Mouse (Mus musculus) cerebellum, adult 2 months (tissue): ENCODE results near the gene Dnase1l3. TPM values are rescaled to one million over a fixed set of nuclear protein-coding genes. Genes with fewer than 3 reads are reported as not detected.

Experiments used
- DNase-seq, 2 experiments: peaks; one replicate each; pipeline ENCODE4 v3.0.0; 2021
- H3K27ac ChIP-seq: fragments of 200-500 bp; 2 replicates; pipeline ENCODE4 v1.5.1; 2012; ENCODE audit warnings: low read length, control low read depth, inconsistent platforms; ENCODE audit not compliant: insufficient read depth
- H3K27me3 ChIP-seq: fragments of 200-500 bp; 2 replicates; pipeline ENCODE4 v1.6.1; 2012; ENCODE audit warnings: inconsistent platforms, mild to moderate bottlenecking, low read length, moderate library complexity; ENCODE audit not compliant: control insufficient read depth, insufficient read depth
- H3K4me1 ChIP-seq: fragments of 200-500 bp; 2 replicates; pipeline ENCODE4 v1.6.1; 2011; ENCODE audit warnings: low read length; ENCODE audit not compliant: control insufficient read depth, insufficient read depth
- H3K4me3 ChIP-seq: fragments of 200-500 bp; replicated peaks from 2 replicates; pipeline ENCODE3; 2011; ENCODE audit warnings: mild to moderate bottlenecking, low read depth, low read length, control low read depth; ENCODE audit not compliant: insufficient read depth
- CTCF ChIP-seq: fragments of 200-500 bp; IDR thresholded peaks from 2 replicates; pipeline ENCODE4 v1.5.1; 2011; ENCODE audit warnings: low read depth, mild to moderate bottlenecking, control low read depth, low read length, moderate library complexity, borderline replicate concordance; ENCODE audit not compliant: insufficient read depth
- POLR2A ChIP-seq: fragments of 200-500 bp; IDR thresholded peaks from 2 replicates; pipeline ENCODE4 v1.6.1; 2011; ENCODE audit warnings: low read length, control low read depth, borderline replicate concordance; ENCODE audit not compliant: insufficient read depth
- WGBS: fragments of 180-500 bp; shearing (Covaris S2); methylation state at CpG from one replicate; pipeline ENCODE4 v1.1.7; 2018; 5-methylcytosine and 5-hydroxymethylcytosine counted together
- polyA plus RNA-seq: library from polyadenylated mRNA; depleted of rRNA; stranded (reverse); fragments of >200 nt; gene quantifications from 2 replicates; pipeline ENCODE4 v1.2.3, GENCODE M21; 2012

The Dnase1l3 gene
- polyA plus RNA-seq, 1 experiment = 0.02 TPM

DNA sequence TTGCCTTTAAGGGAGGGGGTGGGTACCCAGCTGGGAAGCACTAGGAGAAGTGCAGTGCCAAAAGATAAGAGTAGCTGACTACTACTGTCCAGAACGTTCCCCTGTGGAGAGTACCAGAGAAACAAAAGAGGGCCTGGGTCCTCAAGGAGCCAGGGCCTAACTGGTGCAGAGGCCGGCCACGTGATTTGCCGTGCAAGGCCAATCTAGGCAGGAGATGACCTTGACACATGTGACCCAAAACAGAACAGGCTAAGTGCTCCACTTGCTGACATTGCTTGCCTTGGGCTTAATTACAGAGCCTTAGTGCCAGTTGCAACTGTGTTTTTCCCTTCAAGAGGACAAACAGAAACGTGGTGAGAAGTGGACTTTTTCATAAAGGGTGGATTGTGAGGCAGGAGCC lies 53.0 kb downstream of the Dnase1l3 start:
- TF ChIP-seq CTCF (no peak), POLR2A (no peak)
- WGBS = 84% methylated on average over 5 of the region's 5 CpGs
- Histone ChIP-seq H3K4me3 (no peak overlapping the region), H3K27ac (no peak overlapping the region), H3K4me1 (peaks cover 10% of the 10 kb centered on the region; the same call in 1 of the 2 replicates), H3K27me3 (no peaks in the 10 kb centered on the region)
- no peak for DNase-seq

DNA sequence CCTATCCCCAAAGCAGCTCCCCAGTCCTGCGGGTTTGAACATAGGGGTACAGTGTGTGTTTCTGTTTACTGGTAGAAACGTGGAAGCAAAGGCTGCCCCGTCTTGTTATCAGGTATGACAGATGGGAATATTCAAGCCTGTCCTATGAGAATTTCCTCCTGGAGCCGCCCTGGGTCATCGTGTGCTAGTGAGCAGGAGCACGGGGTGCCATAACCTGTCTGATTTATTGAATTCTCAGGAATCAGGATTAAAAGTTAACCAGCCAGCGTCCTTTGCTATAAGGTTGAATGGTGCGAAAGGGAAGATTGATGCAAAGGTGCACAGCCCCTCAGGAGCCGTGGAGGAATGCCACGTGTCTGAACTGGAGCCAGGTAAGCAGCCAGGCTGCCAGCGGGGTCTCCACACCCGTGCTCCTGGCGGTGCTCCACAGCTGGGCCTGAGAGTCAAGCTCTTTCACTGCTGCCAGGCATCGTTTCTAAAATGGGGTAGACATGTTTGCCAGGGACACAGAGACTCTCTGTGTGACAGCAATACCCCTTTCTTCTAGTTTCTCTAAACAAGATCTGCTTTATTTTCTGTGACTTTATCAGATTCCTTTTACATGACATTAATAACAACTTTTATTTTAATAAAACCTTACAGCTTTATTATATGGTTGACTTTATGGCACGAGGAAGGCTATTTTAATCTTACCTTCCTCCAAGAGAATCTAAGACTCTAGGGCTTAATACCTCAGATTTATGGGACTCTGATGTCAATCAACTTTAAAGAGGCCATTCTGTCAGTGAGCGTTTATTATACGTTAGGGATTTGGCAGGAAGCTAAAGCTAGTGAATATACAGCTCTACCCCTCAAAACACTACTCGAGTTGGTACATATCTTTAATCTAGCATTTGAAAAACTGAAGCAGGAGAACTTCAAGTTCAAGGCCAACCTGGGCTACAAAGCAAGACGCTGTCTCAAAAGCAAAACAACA lies 55.3 kb downstream of the Dnase1l3 start:
- Histone ChIP-seq H3K27me3 (no peaks in the 10 kb centered on the region), H3K27ac (no peak overlapping the region), H3K4me1 (peaks cover 10% of the 10 kb centered on the region; the same call in 1 of the 2 replicates), H3K4me3 (no peak overlapping the region)
- TF ChIP-seq CTCF (no peak), POLR2A (no peak)
- WGBS = 45% methylated on average over 19 of the region's 19 CpGs
- DNase-seq = peak in 1 of 2 experiments; percentile 35

DNA sequence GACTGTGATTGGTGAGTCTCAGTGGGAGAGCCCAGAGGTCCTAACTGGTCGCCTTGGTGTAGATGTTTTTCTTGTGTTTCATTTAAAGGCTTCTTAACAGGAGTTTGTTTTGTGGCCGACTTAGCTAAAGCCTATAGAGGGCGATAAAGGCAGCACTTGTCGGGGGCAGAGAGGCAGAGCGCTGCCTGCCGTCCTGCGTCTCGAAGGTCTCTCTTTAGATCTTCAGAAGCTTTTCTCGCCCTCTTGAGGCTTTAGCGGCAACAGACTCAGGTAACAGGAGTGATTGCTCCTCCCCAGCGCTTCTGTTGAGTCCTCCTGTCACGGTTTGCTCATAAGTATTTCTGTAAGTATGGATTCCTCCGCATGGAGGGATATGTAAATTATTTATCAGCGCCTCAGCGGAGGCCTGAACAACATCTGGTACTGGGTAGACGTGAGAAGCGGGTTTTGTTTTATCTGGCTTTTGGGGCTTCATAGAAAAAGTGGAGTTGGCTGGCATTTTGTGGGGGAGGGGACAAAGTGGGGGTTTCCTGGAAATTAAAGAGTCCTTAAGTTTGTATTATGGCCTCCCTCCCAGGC lies 57.2 kb downstream of the Dnase1l3 start:
- peak in 1 of 2 experiments; percentile 25 for DNase-seq
- 0 out of 2 replicates have a peak, but pooled peaks have one; percentile 38 for TF ChIP-seq CTCF
- no peak for TF ChIP-seq POLR2A
- Histone ChIP-seq H3K27ac (no peak overlapping the region), H3K4me1 (0 out of 2 replicates have a peak, but pooled peaks cover 2% of the 10 kb centered on the region), H3K27me3 (no peaks in the 10 kb centered on the region), H3K4me3 (no peak overlapping the region)
- WGBS = 50% methylated on average over 17 of the region's 17 CpGs

DNA sequence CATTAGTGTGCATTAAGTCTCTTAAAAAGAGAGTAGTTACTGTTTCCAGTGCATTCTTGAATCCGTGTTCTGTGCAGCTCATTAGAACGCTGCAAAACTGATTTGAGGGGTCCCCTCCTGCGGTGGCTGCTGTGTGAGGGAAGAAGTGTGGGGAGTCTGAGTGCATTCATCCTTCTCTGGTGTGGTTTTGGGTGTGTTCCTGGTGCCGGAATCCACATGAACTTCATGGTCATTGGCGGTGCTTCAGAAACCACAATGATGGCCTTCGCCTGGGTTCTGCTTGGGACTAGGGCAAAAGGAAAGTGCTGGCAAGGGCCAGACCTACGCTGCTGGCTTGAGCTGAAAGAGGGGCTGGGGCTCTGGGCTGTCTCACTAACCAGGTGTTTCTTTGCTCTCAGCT lies 60.2 kb downstream of the Dnase1l3 start:
- H3K4me1 ChIP-seq = 0 out of 2 replicates have a peak, but pooled peaks cover 2% of the 10 kb centered on the region
- TF ChIP-seq CTCF = no peak
- TF ChIP-seq POLR2A = no peak
- H3K27ac ChIP-seq = no peak overlapping the region
- H3K27me3 ChIP-seq = no peaks in the 10 kb centered on the region
- no peak for DNase-seq
- 93% methylated on average over 7 of the region's 7 CpGs for WGBS
- H3K4me3 ChIP-seq = no peak overlapping the region

GRCm38 (mm10) chr14:7932151-7932550 lies 62.2 kb downstream of the Dnase1l3 start:
- WGBS = 91% methylated on average over 4 of the region's 4 CpGs
- Histone ChIP-seq H3K4me1 (no peaks in the 10 kb centered on the region), H3K27me3 (no peaks in the 10 kb centered on the region), H3K27ac (no peak overlapping the region), H3K4me3 (no peak overlapping the region)
- no peak for TF ChIP-seq POLR2A
- no peak for TF ChIP-seq CTCF
- DNase-seq = no peak

GRCm38 (mm10) chr14:7929029-7929428 lies 65.3 kb downstream of the Dnase1l3 start:
- Histone ChIP-seq H3K4me3 (no peak overlapping the region), H3K4me1 (no peaks in the 10 kb centered on the region), H3K27me3 (no peaks in the 10 kb centered on the region), H3K27ac (no peak overlapping the region)
- TF ChIP-seq CTCF (no peak), POLR2A (no peak)
- DNase-seq = no peak
- 70% methylated on average over 7 of the region's 7 CpGs for WGBS

- no peak for DNase-seq
- Histone ChIP-seq H3K4me1 (no peaks in the 10 kb centered on the region), H3K27ac (no peak overlapping the region), H3K27me3 (no peaks in the 10 kb centered on the region), H3K4me3 (no peak overlapping the region)
- no peak for TF ChIP-seq CTCF
- WGBS = 60% methylated on average over 1 of the region's 1 CpGs
These were observed 66.0 kb downstream of the Dnase1l3 start for GRCm38 (mm10) chr14:7928362-7928761.
